Mouse (Mus musculus) E14TG2a.4 (cell line): ENCODE results near the gene Epha6.

Experiments
- H3K27me3 ChIP-seq: 2 replicates; pipeline ENCODE4 v1.6.1; 2014; ENCODE audit warnings: low read length, control low read depth; ENCODE audit not compliant: insufficient read depth
- H3K36me3 ChIP-seq: 2 replicates; pipeline ENCODE4 v1.6.1; 2014; ENCODE audit warnings: low read length, control low read depth; ENCODE audit not compliant: insufficient read depth
- H3K4me1 ChIP-seq: replicated peaks from 2 replicates; pipeline ENCODE4 v1.6.1; 2014; ENCODE audit warnings: low read depth, low read length, control low read depth
- H3K4me3 ChIP-seq: replicated peaks from 2 replicates; pipeline ENCODE4 v1.5.1; 2014; ENCODE audit warnings: mild to moderate bottlenecking, low read length
- H3K9me3 ChIP-seq: 2 replicates; pipeline ENCODE4 v1.6.1; 2014; ENCODE audit warnings: low read length, control low read depth
- CTCF ChIP-seq: conservative IDR thresholded peaks from 2 replicates; pipeline ENCODE4 v1.5.1; 2014; ENCODE audit warnings: low read length
- NANOG ChIP-seq: IDR thresholded peaks from 2 replicates; pipeline ENCODE4 v1.6.1; 2014; ENCODE audit warnings: borderline replicate concordance, low read length, mixed read lengths
- POU5F1 ChIP-seq: IDR thresholded peaks from 2 replicates; pipeline ENCODE4 v1.6.1; 2014; ENCODE audit warnings: low read length, borderline replicate concordance

Epha6 gene

GRCm38 (mm10) chr16:60538233-60538632 is 67.1 kb downstream of the Epha6 start:
- Histone ChIP-seq H3K27me3 (no peaks in the 10 kb centered on the region), H3K36me3 (no peaks in the 10 kb centered on the region), H3K4me3 (no peak overlapping the region), H3K9me3 (no peaks in the 10 kb centered on the region), H3K4me1 (no peaks in the 10 kb centered on the region)
- no peak for TF ChIP-seq NANOG
- TF ChIP-seq CTCF = peak; percentile 31

GRCm38 (mm10) chr16:60509707-60510106 is 95.6 kb downstream of the Epha6 start:
- H3K36me3 ChIP-seq = no peaks in the 10 kb centered on the region
- TF ChIP-seq POU5F1 (no peak), NANOG (no peak), CTCF (no peak)
- no peak overlapping the region for H3K4me3 ChIP-seq
- H3K4me1 ChIP-seq = no peaks in the 10 kb centered on the region
- no peaks in the 10 kb centered on the region for H3K9me3 ChIP-seq
- H3K27me3 ChIP-seq = no peaks in the 10 kb centered on the region

GRCm38 (mm10) chr16:60499567-60499966 is 105.8 kb downstream of the Epha6 start:
- TF ChIP-seq NANOG (no peak), POU5F1 (no peak), CTCF (no peak)
- Histone ChIP-seq H3K4me1 (no peaks in the 10 kb centered on the region), H3K4me3 (no peak overlapping the region), H3K36me3 (no peaks in the 10 kb centered on the region), H3K9me3 (no peaks in the 10 kb centered on the region), H3K27me3 (no peaks in the 10 kb centered on the region)

GRCm38 (mm10) chr16:60475776-60476175 is 129.6 kb downstream of the Epha6 start:
- TF ChIP-seq NANOG (no peak), CTCF (no peak)
- no peaks in the 10 kb centered on the region for H3K9me3 ChIP-seq
- H3K4me1 ChIP-seq = no peaks in the 10 kb centered on the region
- no peak overlapping the region for H3K4me3 ChIP-seq
- no peaks in the 10 kb centered on the region for H3K27me3 ChIP-seq
- H3K36me3 ChIP-seq = no peaks in the 10 kb centered on the region

- H3K27me3 ChIP-seq = no peaks in the 10 kb centered on the region
- H3K9me3 ChIP-seq = no peaks in the 10 kb centered on the region
- no peak overlapping the region for H3K4me3 ChIP-seq
- no peaks in the 10 kb centered on the region for H3K36me3 ChIP-seq
- no peaks in the 10 kb centered on the region for H3K4me1 ChIP-seq
- no peak for TF ChIP-seq NANOG
- TF ChIP-seq CTCF = no peak
- no peak for TF ChIP-seq POU5F1
Observed at GRCm38 (mm10) chr16:60468200-60468785, 137.0 kb downstream of the Epha6 start.

- H3K9me3 ChIP-seq = no peaks in the 10 kb centered on the region
- H3K36me3 ChIP-seq = no peaks in the 10 kb centered on the region
- H3K4me1 ChIP-seq = no peaks in the 10 kb centered on the region
- no peaks in the 10 kb centered on the region for H3K27me3 ChIP-seq
- TF ChIP-seq NANOG = no peak
- peak; percentile 44 for TF ChIP-seq CTCF
- H3K4me3 ChIP-seq = no peak overlapping the region
Observed at GRCm38 (mm10) chr16:60435283-60435682, 170.0 kb downstream of the Epha6 start.

- no peaks in the 10 kb centered on the region for H3K27me3 ChIP-seq
- no peak for TF ChIP-seq NANOG
- no peak for TF ChIP-seq CTCF
- TF ChIP-seq POU5F1 = no peak
- no peaks in the 10 kb centered on the region for H3K36me3 ChIP-seq
- H3K4me3 ChIP-seq = no peak overlapping the region
- H3K9me3 ChIP-seq = no peaks in the 10 kb centered on the region
- no peaks in the 10 kb centered on the region for H3K4me1 ChIP-seq
Observed at GRCm38 (mm10) chr16:60434241-60434640, 171.1 kb downstream of the Epha6 start.

GRCm38 (mm10) chr16:60395306-60395705 is 210.0 kb downstream of the Epha6 start:
- TF ChIP-seq CTCF (no peak), NANOG (no peak), POU5F1 (no peak)
- Histone ChIP-seq H3K27me3 (no peaks in the 10 kb centered on the region), H3K36me3 (no peaks in the 10 kb centered on the region), H3K4me1 (no peaks in the 10 kb centered on the region), H3K9me3 (no peaks in the 10 kb centered on the region), H3K4me3 (no peak overlapping the region)

GRCm38 (mm10) chr16:60392961-60393360 is 212.4 kb downstream of the Epha6 start:
- no peak for TF ChIP-seq POU5F1
- no peak for TF ChIP-seq NANOG
- no peak for TF ChIP-seq CTCF
- Histone ChIP-seq H3K4me1 (no peaks in the 10 kb centered on the region), H3K4me3 (no peak overlapping the region), H3K36me3 (no peaks in the 10 kb centered on the region), H3K9me3 (no peaks in the 10 kb centered on the region), H3K27me3 (no peaks in the 10 kb centered on the region)
